Mouse (Mus musculus) left cerebral cortex, postnatal 10 days (tissue): Measurements from ENCODE around the gene Trmt6. TPM values are rescaled to one million over a fixed set of nuclear protein-coding genes. Genes with fewer than 3 reads are reported as not detected.
A peak's percentile ranks its signal among the peaks of the same experiment; 100 is the strongest.

Experiments used
- DNase-seq, 2 experiments: peaks; one replicate each; pipeline ENCODE4 v3.0.0; 2021 to 2022; ENCODE audit warnings: low spot score in 2 of 2, mixed read lengths in 1 of 2; ENCODE audit errors: extremely low spot score in 1 of 2
- intact Hi-C: fragments of 180-260 bp; cut with DNase I; formaldehyde crosslinking; loops from one replicate; pipeline ENCODE4 v1.15.1; 2025
- total RNA-seq, 2 experiments: library from RNA; stranded (reverse); gene quantifications; 2 replicates each; pipeline ENCODE4 v1.2.3; 2021

Gene Trmt6
- 10 to 100 TPM; 23.1 to 26.2 TPM for total RNA-seq

GRCm38 (mm10) chr2:132815608-132816314 lies at the start of gene Trmt6, which contains the start of gene Mcm8:
Gene Trmt6 (minus strand): TSS chr2:132816055.
Gene Mcm8 (plus strand): TSS chr2:132816141.
- DNase-seq = peak; percentile 89 to 96
- intact Hi-C loops = no loop called here

- intact Hi-C loops = no loop called here
- DNase-seq = no peak
Observed at GRCm38 (mm10) chr2:132863325-132863724, 47.5 kb upstream of the Trmt6 start.

- intact Hi-C loops = no loop called here
- no peak for DNase-seq
Observed at GRCm38 (mm10) chr2:132861456-132861855, 45.6 kb upstream of the Trmt6 start.

GRCm38 (mm10) chr2:132860435-132860834 lies 44.6 kb upstream of the Trmt6 start:
- DNase-seq = no peak
- intact Hi-C loops = no loop called here

GRCm38 (mm10) chr2:132856333-132856732 lies 40.5 kb upstream of the Trmt6 start:
- intact Hi-C loops = no loop called here
- no peak for DNase-seq

GRCm38 (mm10) chr2:132853051-132853450 lies 37.2 kb upstream of the Trmt6 start:
- intact Hi-C loops = no loop called here
- no peak for DNase-seq

- intact Hi-C loops = loop anchor here (5.0 kb wide), 1 partner anchor 53 kb away; no protein-coding TSS in a partner anchor
- no peak for DNase-seq
Observed at GRCm38 (mm10) chr2:132849141-132849540, 33.3 kb upstream of the Trmt6 start.

- no peak for DNase-seq
- intact Hi-C loops = loop anchor here (5.0 kb wide), 1 partner anchor 54 kb away; no protein-coding TSS in a partner anchor
Observed at GRCm38 (mm10) chr2:132848361-132848760, 32.5 kb upstream of the Trmt6 start.

- peak in 1 of 2 experiments; percentile 26 for DNase-seq
- intact Hi-C loops = loop anchor here (5.0 kb wide), 1 partner anchor 55 kb away; no protein-coding TSS in a partner anchor
Observed at GRCm38 (mm10) chr2:132847581-132847980, 31.7 kb upstream of the Trmt6 start.

- intact Hi-C loops = loop anchor here (5.0 kb wide), 1 partner anchor 56 kb away; no protein-coding TSS in a partner anchor
- DNase-seq = peak; percentile 93
Observed at GRCm38 (mm10) chr2:132846407-132847358, 30.8 kb upstream of the Trmt6 start, which contains the start of gene Crls1. Gene Crls1 (plus strand): TSS chr2:132846666.

- no peak for DNase-seq
- intact Hi-C loops = no loop called here
Observed at GRCm38 (mm10) chr2:132841071-132841470, 25.2 kb upstream of the Trmt6 start.

- intact Hi-C loops = no loop called here
- no peak for DNase-seq
Observed at GRCm38 (mm10) chr2:132802976-132803375, 12.9 kb downstream of the Trmt6 start.

- DNase-seq = no peak
- intact Hi-C loops = no loop called here
Observed at GRCm38 (mm10) chr2:132794204-132794586, 21.7 kb downstream of the Trmt6 start.

- no peak for DNase-seq
- intact Hi-C loops = no loop called here
Observed at GRCm38 (mm10) chr2:132793441-132794203, 22.2 kb downstream of the Trmt6 start.

- DNase-seq = no peak
- intact Hi-C loops = loop anchor here (5.0 kb wide), 2 partner anchors 67 to 207 kb away; no protein-coding TSS in a partner anchor
Observed at GRCm38 (mm10) chr2:132784039-132784438, 31.8 kb downstream of the Trmt6 start.

GRCm38 (mm10) chr2:132781439-132782068 lies 34.3 kb downstream of the Trmt6 start:
- intact Hi-C loops = loop anchor here (5.0 kb wide), 2 partner anchors 64 to 204 kb away; no protein-coding TSS in a partner anchor
- DNase-seq = peak; percentile 77 to 89

GRCm38 (mm10) chr2:132780978-132781377 lies 34.9 kb downstream of the Trmt6 start, which contains the start of gene Chgb:
Gene Chgb (plus strand): TSS chr2:132781278.
- intact Hi-C loops = loop anchor here (5.0 kb wide), 2 partner anchors 64 to 204 kb away; no protein-coding TSS in a partner anchor

GRCm38 (mm10) chr2:132770822-132771221 lies 45.0 kb downstream of the Trmt6 start:
- intact Hi-C loops = no loop called here
- no peak for DNase-seq

More at GRCm38 (mm10) chr2:132780978-132781377, 34.9 kb downstream of the Trmt6 start, which contains the start of gene Chgb:
- DNase-seq = no peak
